Mouse (Mus musculus) lung, postnatal 4 days (tissue): ENCODE measurements around the gene Jkamp.
"Not testable (repeated sequence)": the region's sequence is repeated elsewhere in the genome, so short reads cannot be mapped to it uniquely, and the experiment has no call there.

ENCODE experiments used
- DNase-seq, 2 experiments: peaks; one replicate each; pipeline ENCODE4 v3.0.0; 2021

Gene Jkamp

GRCm38 (mm10) chr12:72085329-72086165 is at the start of gene Jkamp, which contains the start of gene L3hypdh:
Jkamp (plus strand) TSS chr12:72085589.
L3hypdh (minus strand) TSS chr12:72085439.
- DNase-seq = peak; percentile 99 to 100

DNA sequence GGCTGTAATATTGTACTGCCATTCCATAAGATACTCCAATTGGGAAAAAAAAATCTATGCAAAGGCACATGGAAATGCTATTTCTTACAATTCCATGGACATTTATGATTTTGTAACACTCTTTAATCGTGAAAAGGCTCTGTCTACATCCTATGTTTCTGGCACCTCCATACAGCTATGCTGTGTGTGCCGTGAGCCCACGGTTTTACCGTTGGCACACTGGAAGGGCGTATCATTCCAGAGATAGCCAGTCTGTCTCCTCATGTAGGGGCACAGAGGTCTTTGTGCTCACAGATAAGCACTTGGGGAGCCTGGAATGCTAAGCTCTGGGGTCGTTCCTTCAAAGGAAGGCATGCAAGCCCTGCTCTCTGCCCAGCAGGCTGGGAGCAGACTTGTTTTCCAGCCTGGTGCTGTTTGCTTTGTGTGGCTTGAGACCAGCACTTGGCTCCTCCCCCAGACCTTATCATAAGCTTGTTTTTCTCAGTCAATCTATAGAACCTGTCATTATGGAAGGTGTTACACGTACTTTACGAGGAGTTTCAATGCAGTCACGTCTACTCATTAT is 49.2 kb upstream of the Jkamp start:
- no peak for DNase-seq

DNA sequence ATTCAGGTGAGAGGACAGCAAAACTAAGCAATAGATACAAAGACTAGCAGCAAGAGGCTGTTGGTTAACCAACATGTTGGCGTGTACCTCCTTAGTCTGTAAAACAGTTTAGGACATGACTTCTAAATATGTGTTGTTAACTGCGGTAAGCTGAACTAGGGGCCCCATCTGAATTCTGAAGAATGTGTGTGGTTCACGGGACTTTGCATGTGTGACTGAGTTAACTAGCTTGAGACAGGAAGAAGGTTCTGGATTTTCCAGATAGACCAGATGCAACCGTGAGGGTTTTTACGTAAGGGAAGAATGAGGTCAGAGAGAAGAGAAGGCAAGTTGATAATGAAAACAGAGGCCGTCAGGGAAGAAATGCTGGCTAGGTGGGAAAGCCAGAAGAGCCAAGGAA is 48.3 kb upstream of the Jkamp start:
- no peak for DNase-seq

DNA sequence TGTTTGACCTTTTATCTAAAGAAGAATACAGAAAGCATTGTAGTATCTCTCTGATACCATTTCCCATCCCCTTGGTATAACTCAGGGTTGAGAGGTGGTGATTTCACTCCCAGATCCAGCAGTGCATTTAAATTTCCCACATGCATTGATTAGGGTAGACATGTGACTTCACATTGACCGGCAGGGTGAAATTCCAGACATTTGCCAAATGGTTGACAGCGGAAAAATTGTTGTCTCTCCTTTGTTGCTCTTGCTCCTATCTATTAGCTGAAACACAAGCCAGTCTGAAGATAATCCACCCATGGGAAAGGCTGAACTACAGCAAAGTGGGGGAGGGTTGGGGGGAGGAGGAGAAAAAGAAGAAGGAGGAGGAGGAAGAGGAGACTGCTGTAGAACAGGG is 46.5 kb upstream of the Jkamp start:
- no peak for DNase-seq

GRCm38 (mm10) chr12:72039501-72039900 is 45.9 kb upstream of the Jkamp start:
- no peak for DNase-seq

DNA sequence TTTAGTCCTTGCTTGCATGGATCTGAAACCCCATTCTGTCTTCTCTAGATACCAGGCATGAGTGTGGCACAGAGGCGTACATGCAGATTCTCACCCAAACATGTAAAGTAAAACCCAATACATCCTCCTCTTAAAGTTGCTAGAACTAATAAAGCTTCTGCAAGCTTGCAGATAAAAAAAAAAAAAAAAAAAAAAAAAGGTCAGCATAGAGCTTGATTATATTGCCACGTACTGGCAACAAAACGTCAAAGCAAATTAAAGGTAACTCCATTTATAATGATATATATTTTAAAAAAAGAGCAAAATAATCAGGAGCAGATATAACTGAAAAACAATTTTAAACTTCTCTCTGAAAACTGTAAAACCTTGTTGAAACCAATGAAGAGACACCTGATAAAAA is 44.2 kb upstream of the Jkamp start:
- no peak for DNase-seq

GRCm38 (mm10) chr12:72047513-72047912 is 37.9 kb upstream of the Jkamp start:
- no peak for DNase-seq

DNA sequence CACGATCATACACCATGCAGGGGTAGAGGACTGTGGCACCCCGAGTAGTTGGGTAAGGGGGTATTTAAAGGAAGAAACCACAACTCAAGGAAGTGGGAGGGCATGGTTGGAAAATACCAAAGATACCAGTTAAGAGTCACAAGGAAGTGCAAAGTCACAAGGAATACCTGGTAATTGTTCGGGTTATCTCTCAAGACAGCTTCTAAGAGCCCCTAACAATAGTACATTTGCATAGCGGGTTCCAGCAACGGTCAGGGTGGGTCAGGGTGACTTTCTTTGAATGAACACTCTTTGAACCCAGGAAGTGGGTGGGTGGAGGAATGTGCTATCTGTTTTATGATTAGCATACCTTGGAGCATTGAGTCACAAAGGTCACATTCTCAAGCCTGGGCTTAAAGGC is 35.2 kb upstream of the Jkamp start:
- not testable (repeated sequence) for DNase-seq

- DNase-seq = no peak
These were observed 34.6 kb upstream of the Jkamp start for GRCm38 (mm10) chr12:72050821-72051220.

GRCm38 (mm10) chr12:72052571-72052970 is 32.8 kb upstream of the Jkamp start:
- DNase-seq = no peak

- peak in 1 of 2 experiments; percentile 9 for DNase-seq
These were observed 32.1 kb upstream of the Jkamp start for GRCm38 (mm10) chr12:72053303-72053702.

- DNase-seq = no peak
These were observed 31.5 kb upstream of the Jkamp start for GRCm38 (mm10) chr12:72053851-72054250.

- DNase-seq = no peak
These were observed 27.6 kb upstream of the Jkamp start for GRCm38 (mm10) chr12:72057780-72058179.

- DNase-seq = no peak
These were observed 15.6 kb upstream of the Jkamp start for GRCm38 (mm10) chr12:72069626-72070326.

DNA sequence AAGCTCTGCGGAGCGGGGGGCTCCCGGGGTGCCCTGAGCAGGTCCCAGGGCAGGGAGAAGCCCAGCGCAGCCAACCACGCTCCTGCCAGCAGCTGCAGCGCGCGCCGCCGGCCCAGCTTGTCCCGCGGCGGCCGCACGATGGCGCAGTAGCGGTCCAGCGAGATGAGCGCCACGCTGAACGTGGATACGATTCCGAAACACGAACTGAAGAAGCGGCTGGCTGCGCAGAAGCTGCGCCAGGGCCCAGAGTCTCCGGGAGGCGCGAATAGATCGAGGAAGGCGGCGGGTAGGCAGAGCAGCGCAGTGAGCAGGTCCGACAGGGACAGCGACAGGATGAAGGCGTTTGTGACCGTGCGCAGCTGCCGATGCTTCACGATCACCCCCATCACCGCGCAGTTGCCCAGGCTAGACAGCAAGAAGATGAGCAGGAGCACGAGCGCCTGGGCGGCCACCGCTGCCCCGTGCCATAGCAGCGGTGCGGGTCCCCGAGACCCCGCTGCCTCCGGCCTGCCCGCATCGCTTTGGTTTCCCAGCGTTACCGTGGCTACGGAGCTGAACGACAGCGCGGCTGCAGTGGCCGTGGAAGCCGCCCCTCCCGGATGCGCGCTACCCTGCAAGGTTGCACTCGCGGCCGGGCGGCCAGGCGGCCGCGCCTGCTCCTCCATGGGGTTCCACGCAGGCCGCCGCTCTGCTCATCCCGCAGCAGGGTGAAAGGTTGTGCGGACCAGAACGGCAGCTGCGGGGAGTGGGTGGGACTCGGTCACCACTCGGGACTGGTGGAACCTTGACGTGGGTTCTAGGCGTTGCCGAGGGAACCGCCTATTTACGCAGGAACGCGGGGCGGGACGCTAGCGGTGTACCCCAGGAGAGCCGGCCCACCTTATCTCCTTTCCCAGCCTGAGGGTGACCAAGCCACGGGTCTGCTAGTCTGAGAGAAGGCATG is 14.8 kb upstream of the Jkamp start, which contains the start of gene Gpr135:
TSS of gene Gpr135 (minus strand) at position 799 of the 943 bp plus-strand sequence.
- DNase-seq = peak; percentile 87 to 88

- DNase-seq = no peak
These were observed 7.1 kb upstream of the Jkamp start for GRCm38 (mm10) chr12:72078248-72078647.

GRCm38 (mm10) chr12:72081961-72082360 is 3.4 kb upstream of the Jkamp start:
- no peak for DNase-seq

- DNase-seq = peak; percentile 44 to 49
These were observed 3.0 kb upstream of the Jkamp start for GRCm38 (mm10) chr12:72082370-72082769.

DNA sequence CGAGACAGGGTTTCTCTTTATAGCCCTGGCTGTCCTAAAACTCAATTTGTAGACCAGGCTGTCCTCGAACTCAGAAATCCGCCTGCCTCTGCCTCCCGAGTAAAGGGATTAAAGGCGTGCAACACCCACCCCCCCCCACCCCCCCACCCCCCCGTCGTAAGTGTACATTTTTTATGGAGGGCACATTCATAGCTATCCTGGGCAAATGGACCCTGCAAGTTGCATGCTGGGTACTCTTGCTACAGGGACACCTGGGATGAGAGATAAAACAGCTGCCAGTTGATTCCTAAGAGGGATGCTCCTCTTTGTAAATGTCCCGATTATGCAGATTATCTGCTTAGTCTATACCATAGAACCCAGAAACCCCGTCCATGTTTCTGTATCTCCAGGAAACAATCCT is 2.1 kb upstream of the Jkamp start:
- DNase-seq = no peak

GRCm38 (mm10) chr12:72084261-72085023 is 947 bp upstream of the Jkamp start:
- DNase-seq = no peak

DNA sequence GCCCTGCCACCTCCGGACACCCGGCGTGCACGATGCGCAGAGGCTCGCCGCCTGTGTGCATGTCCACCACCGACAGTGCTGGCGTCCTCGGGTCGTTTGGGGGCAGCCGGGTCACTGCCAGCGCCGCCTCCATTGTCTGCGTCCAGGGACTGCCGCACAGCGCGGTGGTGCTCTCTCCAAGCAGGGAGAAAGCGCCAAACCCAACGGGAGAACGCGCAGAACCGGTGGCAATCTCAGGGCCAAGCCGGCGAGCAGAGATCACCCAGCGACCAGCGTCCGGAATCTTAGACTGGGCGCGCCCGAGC is 413 bp upstream of the Jkamp start:
- DNase-seq = no peak
